Mouse (Mus musculus): ENCODE measurements around the gene Gnptab.

DNA sequence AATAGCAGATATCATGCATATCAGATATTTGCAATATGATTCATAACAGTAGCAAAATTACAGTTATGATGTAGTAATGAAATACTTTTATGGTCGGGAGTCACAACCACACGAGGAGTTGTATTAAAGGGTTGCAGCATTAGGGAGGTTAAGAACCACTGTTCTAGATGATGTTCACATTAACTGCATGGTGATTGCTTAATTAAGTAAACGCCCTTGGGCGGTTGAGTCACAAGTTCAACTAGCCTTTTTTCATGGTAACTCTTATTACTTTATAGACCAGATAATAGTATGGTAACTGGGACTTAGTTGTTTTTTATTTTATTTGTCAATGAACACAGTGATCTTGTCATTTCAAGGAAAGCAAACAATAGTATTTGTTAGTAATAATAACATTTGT lies 24.1 kb downstream of the Gnptab start:
- TF ChIP-seq CTCF (IDR thresholded peaks at IDR 0.05; ENCODE audit: insufficient read depth, low read depth, low read length) (no peak), POLR2A (IDR thresholded peaks at IDR 0.05; ENCODE audit: insufficient read depth, low read depth, low read length) (no peak)

Measured in olfactory bulb, adult 2 months (tissue).